Mouse (Mus musculus) embryonic fibroblast, embryonic 13.5 days (primary cell): ENCODE results near the gene Ppp6r2.

ENCODE experiments used
- CTCF ChIP-seq: IDR thresholded peaks from 2 replicates; pipeline ENCODE4 v1.5.1; 2011; ENCODE audit warnings: mild to moderate bottlenecking, control low read depth, low read length, moderate library complexity, borderline replicate concordance; ENCODE audit not compliant: insufficient read depth
- POLR2A ChIP-seq: IDR thresholded peaks from 2 replicates; pipeline ENCODE4 v1.6.1; 2011; ENCODE audit warnings: low read depth, mild to moderate bottlenecking, control low read depth, low read length, moderate library complexity

GRCm38 (mm10) chr15:89184937-89185227 lies 26.5 kb upstream of the Ppp6r2 start:
- TF ChIP-seq CTCF (no peak), POLR2A (no peak)
